In genomic region chr3:83827684-83828083, GRCm38 (mm10) we compare ENCODE assay signal across 20 mouse cellular contexts.
"Had no signal": no experiment of that assay in that cellular context is flagged by ENCODE, and none has a peak within 500 bp of the region (broad histone marks: within the 10 kb centered on the region; RNA-seq: fewer than 3 reads in every experiment).

No protein-coding gene starts in this region.

- H3K27me3 ChIP-seq: liver, embryonic 13.5 days; midbrain, embryonic 13.5 days; neural tube, embryonic 13.5 days had no signal

- H3K9ac ChIP-seq: liver, embryonic 13.5 days; midbrain, embryonic 13.5 days; neural tube, embryonic 13.5 days had no signal

- ATAC-seq: inflammation-experienced regulatory T-cells, adult 6 months; midbrain, embryonic 13.5 days had no signal

- H3K4me3 ChIP-seq: left cerebral cortex, adult 2 months; liver, embryonic 13.5 days; megakaryocyte, embryonic 14.5 days; midbrain, embryonic 10.5 days; midbrain, embryonic 13.5 days; myocyte; neural tube, embryonic 13.5 days had no signal

- H3K36me3 ChIP-seq: liver, embryonic 13.5 days; midbrain, embryonic 10.5 days; midbrain, embryonic 13.5 days; neural tube, embryonic 13.5 days had no signal

- H3K4me1 ChIP-seq: liver, embryonic 13.5 days; midbrain, embryonic 10.5 days; midbrain, embryonic 13.5 days; neural tube, embryonic 13.5 days had no signal

- H3K27ac ChIP-seq: kidney, postnatal 0 days; left cerebral cortex, adult 2 months; liver, embryonic 13.5 days; midbrain, embryonic 10.5 days; midbrain, embryonic 13.5 days; neural tube, embryonic 13.5 days had no signal

- DNase-seq: kidney, adult 18-20 months; kidney, adult 9 months; kidney, postnatal 36 days; layer of hippocampus, postnatal 36 days; left cerebral cortex, postnatal 4 days; liver, embryonic 13.5 days; lung, adult 2 months; retina, postnatal 1 day; right cerebral cortex, postnatal 25 days; spleen, adult 18-20 months; thymus, adult 18-20 months; thymus, postnatal 36 days had no signal

- H3K9me3 ChIP-seq: liver, embryonic 13.5 days; midbrain, embryonic 10.5 days; midbrain, embryonic 13.5 days; neural tube, embryonic 13.5 days had no signal

- H3K4me2 ChIP-seq: liver, embryonic 13.5 days; midbrain, embryonic 13.5 days; neural tube, embryonic 13.5 days had no signal
